Mouse (Mus musculus) CD8-positive naive resting alpha-beta T cell, adult 2 months (primary cell): ENCODE data around the gene Ndufa4l2.
A peak's percentile ranks its signal among the peaks of the same experiment; 100 is the strongest.

Experiments used
- DNase-seq, 2 experiments: peaks; one replicate each; pipeline ENCODE4 v3.0.0; 2022; ENCODE audit warnings: low read depth in 2 of 2, low spot score in 2 of 2

Gene Ndufa4l2

GRCm38 (mm10) chr10:127509837-127510701 lies 4.7 kb upstream of the Ndufa4l2 start:
- DNase-seq = no peak

- no peak for DNase-seq
Observed at GRCm38 (mm10) chr10:127510895-127511617, 3.7 kb upstream of the Ndufa4l2 start.

GRCm38 (mm10) chr10:127511634-127512306 lies 3.0 kb upstream of the Ndufa4l2 start:
- peak in 1 of 2 experiments; percentile 50 for DNase-seq

- no peak for DNase-seq
Observed at GRCm38 (mm10) chr10:127512307-127512666, 2.5 kb upstream of the Ndufa4l2 start.

- peak; percentile 96 to 97 for DNase-seq
Observed at GRCm38 (mm10) chr10:127512813-127513212, 2.0 kb upstream of the Ndufa4l2 start.

- no peak for DNase-seq
Observed at GRCm38 (mm10) chr10:127513501-127514091, 1.2 kb upstream of the Ndufa4l2 start.

GRCm38 (mm10) chr10:127514111-127514698 lies 562 bp upstream of the Ndufa4l2 start:
- DNase-seq = no peak

- no peak for DNase-seq
Observed at GRCm38 (mm10) chr10:127515271-127515982, 660 bp downstream of the Ndufa4l2 start.

GRCm38 (mm10) chr10:127515983-127516459 lies 1.3 kb downstream of the Ndufa4l2 start:
- DNase-seq = no peak

GRCm38 (mm10) chr10:127516576-127517260 lies 2.0 kb downstream of the Ndufa4l2 start:
- no peak for DNase-seq

- no peak for DNase-seq
Observed at GRCm38 (mm10) chr10:127517941-127518340, 3.2 kb downstream of the Ndufa4l2 start.

GRCm38 (mm10) chr10:127519041-127519701 lies 4.4 kb downstream of the Ndufa4l2 start:
- no peak for DNase-seq

GRCm38 (mm10) chr10:127519903-127520713 lies 5.3 kb downstream of the Ndufa4l2 start:
- DNase-seq = no peak

GRCm38 (mm10) chr10:127520714-127521357 lies 6.1 kb downstream of the Ndufa4l2 start:
- no peak for DNase-seq

GRCm38 (mm10) chr10:127521611-127522080 lies 6.9 kb downstream of the Ndufa4l2 start:
- no peak for DNase-seq

GRCm38 (mm10) chr10:127522088-127522581 lies 7.4 kb downstream of the Ndufa4l2 start, which contains the start of gene Shmt2:
Gene Shmt2, minus strand, starts transcription at chr10:127522444.
- peak; percentile 79 to 83 for DNase-seq

GRCm38 (mm10) chr10:127524646-127525255 lies 10.0 kb downstream of the Ndufa4l2 start:
- no peak for DNase-seq
